Mouse (Mus musculus) cortical plate, adult 2 months (tissue): Measurements from ENCODE around the gene Ms4a10.

Experiments
- CTCF ChIP-seq: fragments of 200-500 bp; IDR thresholded peaks from 2 replicates; pipeline ENCODE4 v1.5.1; 2011; ENCODE audit warnings: mild to moderate bottlenecking, control low read depth, low read length; ENCODE audit not compliant: insufficient read depth; ENCODE audit errors: extremely low read depth
- POLR2A ChIP-seq: fragments of 200-500 bp; IDR thresholded peaks from 2 replicates; pipeline ENCODE4 v1.6.1; 2011; ENCODE audit warnings: mild to moderate bottlenecking, low read length, control low read depth; ENCODE audit not compliant: insufficient read depth; ENCODE audit errors: extremely low read depth

DNA sequence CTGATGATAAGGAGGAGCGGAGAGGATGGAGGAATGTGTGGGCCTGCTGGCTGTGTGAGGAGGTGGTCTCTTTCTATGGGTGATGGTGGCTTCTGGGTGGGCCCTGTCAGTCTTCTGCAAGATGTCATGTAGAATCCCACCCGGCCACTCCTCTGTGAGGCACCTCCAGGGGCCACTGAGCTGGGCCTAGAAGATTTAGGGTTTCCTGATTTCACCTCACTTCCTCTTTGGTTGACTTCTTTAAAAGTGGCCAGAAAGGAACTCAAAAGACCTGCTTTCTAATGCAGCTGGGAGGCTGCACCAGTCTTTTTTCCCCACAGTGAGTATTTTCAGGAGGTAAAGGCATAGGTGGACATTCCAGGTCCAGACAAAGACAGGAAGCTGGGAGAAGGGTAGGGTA lies 43.8 kb downstream of the Ms4a10 start:
- TF ChIP-seq POLR2A (no peak), CTCF (no peak)
